Mouse (Mus musculus): Measurements from ENCODE around the gene Sv2b.

GRCm38 (mm10) chr7:75147174-75147573 lies 161.9 kb downstream of the Sv2b start:
- TF ChIP-seq CTCF (IDR thresholded peaks at IDR 0.05; ENCODE audit: insufficient read depth, low read length) (no peak), POLR2A (IDR thresholded peaks at IDR 0.05; ENCODE audit: borderline replicate concordance, extremely low read depth, low read depth, low read length) (no peak)
